Comparison of ENCODE assay signal across 10 mouse cellular contexts in the genomic region with DNA sequence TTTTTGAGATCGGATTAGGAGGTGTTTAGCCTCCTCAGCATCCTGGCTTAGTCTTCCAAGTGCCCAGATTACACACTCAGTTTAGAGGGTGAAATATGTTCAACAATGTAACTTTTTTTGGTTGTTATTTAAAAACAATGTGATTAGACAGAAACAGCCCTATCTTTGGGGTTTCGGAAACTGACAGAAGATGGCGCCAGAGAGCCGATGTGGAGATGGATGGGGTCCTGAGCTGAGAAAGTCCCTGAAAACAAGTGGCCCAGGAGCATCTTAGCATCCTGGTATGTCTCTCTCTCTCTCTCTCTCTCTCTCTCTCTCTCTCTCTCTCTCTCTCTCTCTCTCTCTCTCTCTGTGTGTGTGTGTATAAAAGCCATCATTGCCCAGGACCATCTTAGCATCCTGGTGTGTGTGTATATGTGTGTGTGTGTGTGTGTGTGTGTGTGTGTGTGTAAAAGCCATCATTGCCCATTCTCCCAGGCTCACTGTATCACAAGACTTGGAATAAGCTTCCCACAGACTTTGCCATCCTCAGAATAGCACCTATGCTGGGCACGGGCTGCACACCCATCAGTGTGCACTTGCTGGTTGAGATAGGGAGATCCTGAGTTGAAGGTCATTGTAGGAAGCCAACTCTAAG.
DNase-seq lines count a peak whose midpoint lies in the region; ATAC-seq lines count a peak whose summit lies in the region.
"Had no signal": no experiment of that assay in that cellular context is flagged by ENCODE, and none has a peak within 500 bp of the region (broad histone marks: within the 10 kb centered on the region; RNA-seq: fewer than 3 reads in every experiment).

No protein-coding gene starts in this region.

- no peak overlapping the region for H3K9ac ChIP-seq in kidney, embryonic 15.5 days
- H3K9ac ChIP-seq in midbrain, embryonic 16.5 days (ENCODE audit: low read depth, low read length): no peak overlapping the region
- H3K9ac ChIP-seq: embryonic facial prominence, embryonic 13.5 days had no signal

- H3K36me3 ChIP-seq in kidney, embryonic 15.5 days: no peaks in the 10 kb centered on the region
- H3K36me3 ChIP-seq in midbrain, embryonic 16.5 days (ENCODE audit: control insufficient read depth, insufficient read depth, low read length): no peaks in the 10 kb centered on the region
- H3K36me3 ChIP-seq: embryonic facial prominence, embryonic 13.5 days had no signal

- peaks cover 13% of the 10 kb centered on the region for H3K4me1 ChIP-seq in kidney, embryonic 15.5 days
- peaks cover 6% of the 10 kb centered on the region for H3K4me1 ChIP-seq in midbrain, embryonic 16.5 days (ENCODE audit: control insufficient read depth, insufficient read depth, low read length)

- peak; percentile 16 for DNase-seq in kidney, adult 11 months
- peak; percentile 80 for DNase-seq in ZHBTc4 (ENCODE audit: low read depth, low spot score)
- DNase-seq in embryo, embryonic 10.5 days (ENCODE audit: low spot score): peak; percentile 88
- peak; percentile 81 for DNase-seq in left cerebral cortex, postnatal 4 days
- peak; percentile 63 for DNase-seq in thymus, postnatal 25 days

- no peak for ATAC-seq in kidney, embryonic 15.5 days (replicated peaks; ENCODE audit: low FRiP score)
- peak; percentile 48 to 56; a peak in 1 of 4 replicates for ATAC-seq in hematopoietic stem cell, adult 5-6 weeks (replicated peaks in 1 of 2; ENCODE audit: insufficient read depth in 1 of 2, low FRiP score in 2 of 2, low TSS enrichment in 1 of 2, low read depth in 1 of 2, poor library complexity in 2 of 2, severe bottlenecking in 2 of 2)
- peak; percentile 79 for ATAC-seq in midbrain, embryonic 16.5 days

- no peak overlapping the region for H3K27ac ChIP-seq in kidney, embryonic 15.5 days
- H3K27ac ChIP-seq in midbrain, embryonic 16.5 days (ENCODE audit: low read length): no peak overlapping the region
- H3K27ac ChIP-seq: embryonic facial prominence, embryonic 13.5 days; macrophage had no signal

- H3K4me3 ChIP-seq in kidney, embryonic 15.5 days (replicated peaks): no peak overlapping the region
- H3K4me3 ChIP-seq in midbrain, embryonic 16.5 days (ENCODE audit: low read depth, low read length): no peak overlapping the region
- H3K4me3 ChIP-seq: embryonic facial prominence, embryonic 13.5 days had no signal

- intact Hi-C loops in left cerebral cortex, postnatal 4 days (cut with DNase I): loop anchor here (2.0 to 10.0 kb wide), 5 partner anchors 86 to 701 kb away; partner anchors contain the start of gene Fam174b

- H3K4me2 ChIP-seq in kidney, embryonic 15.5 days: no peak overlapping the region
- H3K4me2 ChIP-seq in midbrain, embryonic 16.5 days (ENCODE audit: low read length): no peak overlapping the region
- H3K4me2 ChIP-seq: embryonic facial prominence, embryonic 13.5 days had no signal

- no peaks in the 10 kb centered on the region for H3K9me3 ChIP-seq in kidney, embryonic 15.5 days (replicated peaks)
- H3K9me3 ChIP-seq in midbrain, embryonic 16.5 days (replicated peaks; ENCODE audit: control insufficient read depth, low read length, poor library complexity, severe bottlenecking): no peaks in the 10 kb centered on the region
- H3K9me3 ChIP-seq: embryonic facial prominence, embryonic 13.5 days had no signal

- WGBS in kidney, embryonic 15.5 days: 27% methylated on average over 5 of the region's 5 CpGs
- WGBS in midbrain, embryonic 16.5 days: 21% methylated on average over 5 of the region's 5 CpGs

- 0 out of 2 replicates have a peak, but pooled peaks cover 9% of the 10 kb centered on the region for H3K27me3 ChIP-seq in kidney, embryonic 15.5 days
- no peaks in the 10 kb centered on the region for H3K27me3 ChIP-seq in midbrain, embryonic 16.5 days (ENCODE audit: control insufficient read depth, insufficient read depth, low read depth, low read length)
- H3K27me3 ChIP-seq: embryonic facial prominence, embryonic 13.5 days had no signal

Comparison
In these comparisons a context has a peak if more than half of its experiments do, and no peak if none do; other contexts are left out.
1. DNase-seq: peak in every context shown above with its lines; median percentile 88 in embryo, embryonic 10.5 days; 81 in left cerebral cortex, postnatal 4 days; 80 in ZHBTc4; 63 in thymus, postnatal 25 days; 16 in kidney, adult 11 months.